Mouse (Mus musculus): ENCODE results near the gene Fam196a.

Fam196a gene

DNA sequence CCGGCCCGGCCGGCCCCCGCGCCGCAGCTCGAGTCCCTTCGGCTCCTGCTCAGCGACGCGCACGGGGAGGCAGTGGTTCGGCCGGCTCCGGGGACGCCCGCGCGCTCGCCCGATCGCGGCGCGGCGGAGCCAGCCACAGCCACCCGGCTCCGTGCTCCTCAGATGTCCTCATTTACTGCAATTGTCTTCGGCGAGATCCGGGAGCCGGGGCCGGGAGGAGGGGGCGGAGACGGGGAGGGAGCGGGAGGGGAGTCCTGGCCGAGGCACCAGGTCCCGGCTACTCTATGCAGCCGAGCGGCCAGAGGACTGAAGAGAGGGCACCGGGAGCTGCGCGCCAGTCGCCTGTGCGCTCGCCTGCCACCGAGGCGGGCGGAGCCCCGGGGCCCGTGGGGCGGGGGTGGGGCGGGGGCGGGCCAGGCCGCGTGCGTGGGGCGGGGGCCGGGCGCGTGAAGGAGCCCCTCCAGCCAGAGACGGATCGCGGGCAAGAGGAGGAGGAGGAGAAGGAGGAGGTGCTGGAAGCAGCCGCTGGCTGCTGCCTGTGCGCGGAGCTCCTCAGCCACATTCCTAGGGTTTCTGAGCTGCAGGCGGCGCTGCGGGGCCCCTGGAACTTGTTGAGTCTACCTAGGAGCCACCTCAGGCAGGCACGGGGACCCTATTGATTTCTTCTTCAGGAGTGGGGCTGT is at the start of gene Fam196a:
Fam196a (minus strand) TSS at position 504 of the 683 bp plus-strand sequence.
- DNase-seq, result no peak

DNA sequence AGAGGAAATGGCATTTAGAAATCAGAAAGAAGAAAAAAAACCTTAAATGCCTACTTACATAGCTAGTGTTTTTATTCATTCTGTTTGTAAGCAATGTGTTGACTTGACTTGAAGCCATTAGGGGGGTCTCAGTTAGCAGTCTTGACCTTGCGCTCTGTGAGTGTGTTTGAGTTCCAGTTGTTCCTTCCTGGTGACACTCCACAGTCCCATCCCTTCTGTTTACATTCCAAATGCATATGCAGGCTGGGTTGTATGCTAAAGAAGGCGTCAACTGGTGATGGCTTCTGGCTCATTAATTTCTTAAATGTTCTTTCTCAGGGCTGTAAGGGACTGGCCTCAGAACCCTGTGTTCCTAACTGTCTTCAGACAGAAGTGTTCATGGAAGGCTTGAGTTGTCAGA is 23.4 kb upstream of the Fam196a start:
- no peak for DNase-seq

DNA sequence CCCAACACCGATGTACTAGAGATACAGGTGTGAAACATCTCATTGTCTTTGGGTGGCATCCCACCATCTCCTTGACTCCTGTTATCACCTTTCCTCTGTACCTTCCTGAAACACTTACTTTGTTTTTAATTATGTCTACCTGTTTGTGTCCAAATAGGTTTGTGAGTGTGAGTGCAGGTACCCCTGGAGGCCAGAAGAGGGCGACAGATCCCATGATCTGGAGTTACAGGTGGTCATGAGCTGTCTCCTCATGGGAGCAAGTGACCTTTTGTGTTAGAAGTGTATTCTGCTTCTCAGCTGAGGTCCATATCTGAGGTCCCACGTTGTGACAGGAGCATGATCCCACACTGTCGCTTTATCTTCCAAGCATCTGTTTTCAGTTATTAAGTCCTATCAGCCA is 22.6 kb upstream of the Fam196a start:
- peak; percentile 12 for DNase-seq

DNA sequence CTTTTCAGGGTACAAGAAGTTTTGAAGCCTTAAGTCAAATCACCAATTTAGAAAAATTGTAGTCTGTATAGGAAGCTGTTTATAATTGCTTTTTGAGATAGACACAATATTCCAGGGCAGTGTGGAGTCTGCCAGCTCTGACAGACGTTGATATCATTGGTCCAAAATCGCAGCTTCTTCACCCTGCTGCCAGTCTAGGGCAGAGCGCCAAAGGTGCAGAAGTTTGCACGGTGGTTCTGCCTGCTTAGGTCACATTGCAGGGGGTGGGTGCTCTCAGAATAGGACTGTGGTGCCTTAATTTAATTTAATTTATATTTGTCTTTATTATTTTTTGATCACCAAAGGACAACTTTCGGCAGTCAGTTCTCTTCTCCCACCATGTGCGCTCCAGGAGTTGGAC is 20.9 kb upstream of the Fam196a start:
- no peak for DNase-seq

DNA sequence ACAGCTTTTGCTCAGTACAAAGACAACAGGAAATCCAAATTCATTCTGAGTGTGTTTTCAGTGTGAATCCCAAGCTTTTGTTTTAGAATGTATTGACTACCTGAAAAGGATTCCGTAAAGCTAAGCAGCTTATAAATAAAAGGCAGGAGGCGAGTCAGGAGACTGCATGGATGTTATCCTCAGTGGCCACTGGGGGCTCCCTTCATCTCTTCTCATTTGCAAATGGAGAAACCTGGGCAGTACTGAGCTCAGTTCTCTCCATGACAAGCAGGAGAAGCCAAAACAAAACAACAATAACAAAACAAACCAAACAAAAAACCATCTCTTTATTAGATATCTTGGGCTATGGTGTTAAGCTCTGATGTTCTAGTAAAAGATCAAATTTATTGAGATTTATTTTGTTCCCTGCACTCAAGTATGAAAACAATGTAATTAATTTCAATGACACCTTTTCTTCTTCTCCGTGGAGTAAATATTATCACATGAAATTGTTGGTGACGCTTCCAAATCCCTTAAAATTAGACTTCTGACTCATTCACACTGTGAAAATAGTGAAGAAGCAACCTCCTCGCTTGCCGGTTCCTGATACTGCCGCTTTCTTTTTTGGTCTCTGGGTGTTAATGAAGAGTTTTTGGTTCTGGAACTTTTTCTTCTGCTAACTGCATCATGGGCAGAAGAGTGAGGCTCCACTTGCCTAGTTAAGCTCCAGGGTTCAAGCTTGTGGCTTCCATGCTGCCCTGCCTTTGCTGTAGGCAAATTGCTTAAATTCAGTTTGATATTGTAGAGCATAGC is 7.9 kb upstream of the Fam196a start:
- no peak for DNase-seq

DNA sequence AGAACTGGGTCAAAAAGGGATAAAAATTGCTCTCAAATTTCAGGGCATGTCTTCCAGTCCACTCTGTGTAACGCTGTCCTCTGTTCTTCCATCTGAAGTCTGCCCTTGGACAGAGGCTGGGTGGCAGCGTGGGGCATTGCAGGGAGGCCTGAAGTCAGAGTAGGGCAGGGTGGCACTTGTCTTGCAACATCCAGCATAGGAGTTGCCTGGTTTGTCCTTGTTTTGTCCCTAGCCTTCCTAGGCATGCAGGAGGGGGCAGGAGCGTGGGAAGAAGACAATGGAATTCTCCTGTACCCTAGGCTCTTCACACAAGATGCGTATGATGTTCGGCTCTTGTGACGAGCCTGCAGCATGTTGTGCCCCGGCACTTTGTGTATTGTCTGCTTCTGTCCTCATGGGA is 5.5 kb upstream of the Fam196a start:
- DNase-seq, result no peak

DNA sequence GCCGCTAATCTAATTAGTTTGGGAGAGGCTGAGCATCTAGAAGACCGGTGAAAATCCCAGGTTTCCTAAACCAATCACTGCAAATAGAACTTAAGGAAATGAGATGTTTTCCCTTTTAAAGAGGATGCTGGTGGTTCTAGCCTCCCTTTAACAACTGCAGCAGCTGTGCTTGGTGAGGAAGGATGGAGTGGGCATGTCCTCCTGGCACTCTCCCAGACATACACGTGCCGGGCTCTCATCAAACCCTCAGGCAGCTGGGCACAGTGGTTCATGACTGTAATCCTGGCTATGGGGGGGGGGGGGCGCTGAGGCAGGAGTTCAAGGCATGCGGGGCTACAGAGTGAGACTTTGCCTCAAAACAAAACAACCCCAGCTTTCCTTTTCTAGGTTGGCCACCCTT is 4.8 kb upstream of the Fam196a start:
- DNase-seq, result no peak

DNA sequence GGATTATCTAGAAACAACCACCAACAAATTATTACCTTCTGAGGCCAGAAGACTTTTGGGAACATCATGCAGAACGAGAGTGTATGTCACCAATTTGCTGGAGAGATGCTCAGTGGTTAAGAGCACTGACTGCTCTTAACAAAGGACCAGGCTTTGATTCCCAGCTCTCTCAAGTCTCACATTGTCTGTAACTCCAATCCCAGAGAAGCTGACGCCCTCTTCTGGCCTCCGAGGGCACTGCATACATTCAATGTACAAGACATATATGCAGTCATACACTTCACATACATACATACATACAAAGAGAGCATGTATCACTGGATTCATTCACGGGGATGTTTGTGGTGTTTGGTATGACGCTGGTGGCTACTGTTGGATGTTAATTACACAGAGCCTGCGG is 3.7 kb upstream of the Fam196a start:
- no peak for DNase-seq

DNA sequence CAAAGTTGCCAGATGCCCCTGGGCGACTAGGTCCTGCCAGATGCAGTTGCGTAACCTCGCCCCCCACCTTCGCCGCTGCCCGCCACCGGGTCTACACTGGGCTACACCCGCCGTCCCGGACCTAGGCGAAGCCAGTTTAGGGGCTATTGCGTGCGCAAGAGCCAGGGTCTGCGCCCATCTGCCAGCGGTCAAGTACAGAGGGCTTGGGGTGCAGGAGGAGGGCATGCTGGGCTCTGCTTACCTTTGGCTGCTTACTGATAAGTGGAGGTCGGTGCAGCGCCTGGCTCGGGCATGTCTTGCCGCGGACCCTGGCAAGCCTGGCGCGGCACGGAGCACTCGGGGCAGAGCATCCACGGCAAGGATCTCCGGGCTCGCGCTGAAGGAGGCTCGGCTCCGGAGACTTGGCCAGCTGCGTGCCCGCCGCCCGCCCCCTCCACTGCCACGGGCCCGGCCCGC is 731 bp downstream of the Fam196a start:
- DNase-seq, result no peak

DNA sequence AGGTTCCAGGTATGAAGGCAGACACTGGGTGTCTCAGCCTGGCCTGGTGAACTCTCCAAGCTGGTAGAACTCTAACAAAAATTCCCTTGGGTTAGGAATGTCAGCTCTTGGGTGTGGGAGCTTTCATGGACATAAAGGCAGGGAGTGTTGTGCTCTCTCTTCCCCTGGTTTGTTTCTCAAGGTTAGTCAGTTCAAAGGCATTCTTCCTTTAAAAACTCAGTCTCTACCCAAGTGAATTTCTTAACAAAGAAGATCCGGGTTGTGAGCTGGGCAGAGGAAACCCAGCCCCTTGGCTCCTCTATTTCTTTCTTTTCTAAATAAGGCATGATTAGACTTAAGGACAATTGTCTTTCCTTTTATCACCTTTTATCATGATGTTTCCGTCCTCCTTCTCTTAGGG is 6.3 kb downstream of the Fam196a start:
- no peak for DNase-seq

DNA sequence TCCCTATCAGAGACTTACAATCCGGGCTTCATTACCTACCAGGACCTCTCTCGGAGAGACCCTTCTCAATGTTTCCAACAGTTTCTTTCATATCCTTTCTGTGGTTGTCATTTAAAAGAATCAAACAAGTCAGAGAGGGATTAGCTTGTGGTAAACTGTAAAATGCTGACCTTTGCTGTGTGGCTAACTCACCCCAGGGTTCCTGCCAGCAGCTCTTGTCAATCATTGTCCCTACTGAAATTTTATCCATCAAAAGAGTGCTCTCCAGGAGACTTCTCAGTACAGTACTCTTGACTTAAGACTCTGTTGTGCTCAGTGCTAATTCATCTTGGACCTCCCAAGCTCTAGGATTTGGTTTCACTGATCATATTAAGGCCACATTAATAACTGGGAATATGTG is 36.2 kb downstream of the Fam196a start:
- no peak for DNase-seq

DNA sequence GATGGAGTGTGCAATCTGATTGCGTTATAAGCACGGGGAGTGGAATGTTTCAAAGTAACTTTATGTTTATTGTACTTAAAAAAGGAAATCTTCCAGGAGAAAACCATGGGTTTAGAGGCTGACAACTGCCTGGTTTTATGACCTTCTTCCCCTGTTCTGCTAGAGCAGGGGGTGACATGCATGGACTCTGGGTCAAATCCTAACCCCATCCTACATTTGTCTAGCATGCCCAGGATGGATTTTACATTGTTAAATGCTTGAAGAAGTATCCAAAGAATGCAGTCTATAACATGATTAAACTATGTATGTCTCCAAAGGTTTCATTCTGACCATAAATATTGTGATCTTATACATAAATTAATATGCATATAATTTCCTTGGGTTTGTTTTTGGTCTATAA is 38.8 kb downstream of the Fam196a start:
- DNase-seq, result no peak

DNA sequence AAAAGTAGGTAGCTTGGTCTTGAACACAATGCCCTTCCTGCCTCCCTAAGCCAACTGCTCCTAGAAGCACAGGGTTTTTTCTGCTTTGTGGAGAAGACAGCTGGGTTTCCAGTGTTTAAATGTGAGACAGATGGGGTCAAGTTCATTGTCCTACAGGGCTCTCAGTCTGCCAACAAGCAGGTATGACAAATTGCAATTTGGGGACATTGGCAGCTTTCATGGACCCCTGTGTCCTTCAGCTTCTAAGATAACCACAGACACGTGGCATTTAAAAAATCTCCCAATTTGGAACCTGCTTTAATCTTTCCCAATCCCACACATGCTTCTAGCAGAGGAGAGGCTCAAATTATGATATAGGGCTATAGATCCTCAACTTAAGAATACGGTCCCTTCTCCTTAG is 43.6 kb downstream of the Fam196a start:
- no peak for DNase-seq

DNA sequence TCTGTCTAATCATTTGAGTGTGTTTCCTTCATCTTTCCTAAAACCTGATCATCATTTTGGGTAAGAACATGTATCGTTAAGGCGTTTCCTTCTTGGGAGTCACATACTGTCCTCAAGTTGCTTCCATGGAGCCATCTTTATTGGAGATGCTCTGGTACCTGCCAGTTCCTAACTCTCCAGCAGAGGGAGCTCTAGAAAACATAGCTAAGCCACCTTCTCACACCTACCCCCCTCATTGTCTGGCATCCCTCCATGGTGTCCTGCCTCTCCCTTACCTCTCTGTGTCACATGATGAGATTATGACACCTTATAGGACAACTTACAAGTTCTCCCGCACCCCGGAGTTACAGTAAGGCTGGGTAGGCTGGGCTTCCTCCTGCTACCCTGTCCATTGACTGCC is 45.3 kb downstream of the Fam196a start:
- DNase-seq, result peak; percentile 1

DNA sequence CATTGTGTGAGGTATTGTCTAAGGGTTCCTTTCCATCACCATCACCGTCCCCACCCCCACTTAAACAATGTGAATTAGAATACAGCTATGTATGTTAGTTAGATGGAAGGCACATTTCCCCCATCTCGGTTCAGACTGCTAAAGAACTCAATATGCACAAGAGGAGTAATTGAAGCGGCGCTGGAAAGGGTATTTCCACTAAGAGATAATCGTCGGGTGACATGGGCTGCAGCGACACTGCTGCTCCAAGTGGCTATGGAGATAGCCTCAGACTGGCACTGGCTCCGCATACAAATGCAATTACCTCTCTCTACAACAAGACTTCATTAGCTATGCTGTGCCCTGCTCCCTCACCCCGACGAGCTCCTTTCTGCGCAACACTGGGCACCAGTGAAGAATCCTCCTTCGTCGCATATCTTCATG is 45.8 kb downstream of the Fam196a start:
- DNase-seq, result no peak

DNA sequence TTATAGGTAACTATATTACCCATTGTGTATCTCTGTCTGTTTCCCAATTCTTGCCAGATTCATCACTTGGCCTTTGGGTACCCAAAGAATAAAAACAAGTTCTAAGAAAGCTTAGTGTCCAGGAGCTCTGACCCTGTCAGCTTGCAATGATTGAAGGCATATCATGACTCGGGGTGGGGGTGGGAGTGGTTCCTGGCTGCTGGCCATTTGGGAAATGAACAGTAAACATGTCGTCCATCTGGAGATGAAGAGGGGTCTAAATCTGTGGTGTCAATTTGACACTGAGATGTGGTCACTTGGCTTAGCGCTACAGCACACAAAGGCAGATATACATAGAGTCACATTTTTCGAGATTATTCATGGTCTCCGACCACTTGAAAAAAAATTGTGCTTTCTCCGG is 54.7 kb downstream of the Fam196a start:
- DNase-seq, result no peak

DNA sequence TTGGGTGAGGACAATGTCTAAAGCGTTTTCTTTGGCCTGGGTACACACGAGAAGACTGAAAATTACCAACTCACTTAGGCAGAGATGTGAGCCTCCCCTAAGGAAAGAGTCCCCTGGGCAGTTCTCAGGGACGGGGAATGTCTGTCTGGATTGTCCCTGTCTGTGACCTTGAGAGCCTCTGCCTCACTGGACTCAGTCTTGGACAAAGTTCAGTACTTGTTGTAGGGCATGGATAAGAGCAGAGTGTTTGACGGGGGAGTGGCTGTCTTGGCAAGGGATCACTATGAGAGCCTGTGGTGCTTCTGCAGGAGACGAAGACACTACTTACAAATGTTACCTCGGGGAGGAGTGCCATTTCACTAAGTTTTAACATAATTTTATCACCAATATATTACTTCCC is 57.8 kb downstream of the Fam196a start:
- no peak for DNase-seq

DNA sequence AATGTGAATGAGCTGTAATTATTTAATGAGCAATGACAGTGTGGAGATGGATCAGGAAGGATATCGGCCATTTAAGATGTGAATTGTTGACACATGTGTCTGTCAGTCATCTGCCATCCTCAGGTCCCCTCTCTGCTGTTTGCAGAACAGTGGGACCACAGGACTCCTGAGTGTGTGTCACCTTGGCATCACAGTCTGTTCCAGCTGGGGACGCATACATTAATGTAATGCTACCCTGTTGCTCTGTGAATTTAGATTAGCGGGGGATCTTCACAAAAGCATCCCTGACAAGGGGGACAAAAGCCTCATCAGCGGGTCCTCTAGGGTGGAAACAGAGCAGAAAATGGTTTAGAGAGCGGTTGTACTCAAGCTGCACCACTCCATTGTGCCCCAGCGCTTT is 59.2 kb downstream of the Fam196a start:
- DNase-seq, result no peak

DNA sequence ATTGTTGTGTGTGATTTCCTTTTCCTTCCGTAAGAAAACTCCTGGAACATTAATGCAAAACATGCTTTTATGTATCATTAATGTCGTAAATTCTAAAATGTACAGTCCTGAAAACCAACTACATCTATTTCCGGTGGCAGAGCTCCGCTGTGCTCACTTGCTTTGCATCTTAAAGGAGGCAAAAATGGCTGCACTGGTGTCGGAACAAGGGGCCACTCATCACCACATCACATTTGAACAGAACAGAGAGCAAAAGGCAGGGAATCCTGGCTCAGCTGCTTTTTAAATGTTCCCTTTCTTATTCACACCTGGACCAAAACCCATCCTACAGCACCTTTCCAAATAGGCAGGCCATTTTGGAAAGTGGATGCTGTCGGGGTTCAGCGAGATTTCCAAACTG is 65.2 kb downstream of the Fam196a start:
- no peak for DNase-seq

DNA sequence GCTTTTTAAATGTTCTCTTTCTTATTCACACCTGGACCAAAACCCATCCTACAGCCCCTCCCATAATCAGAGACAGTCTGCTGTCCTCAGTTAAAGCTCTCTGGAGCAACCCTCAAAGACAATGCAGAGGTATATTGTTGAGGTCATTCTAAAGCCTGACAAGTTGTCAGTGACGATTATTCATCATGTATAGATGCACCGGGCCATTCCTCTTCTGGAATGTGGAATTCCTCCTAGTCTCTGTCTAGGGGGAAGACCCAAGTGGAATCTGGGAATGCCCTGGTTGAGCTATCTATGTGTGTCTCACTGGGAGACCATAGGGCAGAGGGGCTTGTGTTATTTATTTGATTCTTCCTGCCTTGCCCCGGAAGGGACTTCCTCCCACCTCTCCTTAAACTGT is 65.7 kb downstream of the Fam196a start:
- no peak for DNase-seq

DNA sequence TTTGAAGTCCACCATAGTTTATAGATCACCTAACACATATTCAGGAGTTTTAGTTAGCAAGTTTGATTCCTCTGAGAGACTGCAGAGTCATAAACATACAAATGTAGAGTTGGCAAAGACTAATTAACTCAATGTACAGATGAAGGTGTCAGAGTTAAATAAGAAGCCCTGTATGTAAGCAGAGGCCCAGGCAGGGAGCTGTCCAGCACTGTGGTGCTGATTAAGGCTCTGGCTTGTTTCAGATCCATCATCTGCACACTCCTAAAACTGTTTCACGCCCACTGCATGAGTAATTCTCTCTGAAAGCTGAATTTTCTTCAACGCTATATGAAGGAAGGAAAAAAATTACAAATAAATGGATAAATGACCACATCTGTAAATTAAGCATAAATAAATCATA is 74.1 kb downstream of the Fam196a start:
- peak; percentile 22 for DNase-seq

DNA sequence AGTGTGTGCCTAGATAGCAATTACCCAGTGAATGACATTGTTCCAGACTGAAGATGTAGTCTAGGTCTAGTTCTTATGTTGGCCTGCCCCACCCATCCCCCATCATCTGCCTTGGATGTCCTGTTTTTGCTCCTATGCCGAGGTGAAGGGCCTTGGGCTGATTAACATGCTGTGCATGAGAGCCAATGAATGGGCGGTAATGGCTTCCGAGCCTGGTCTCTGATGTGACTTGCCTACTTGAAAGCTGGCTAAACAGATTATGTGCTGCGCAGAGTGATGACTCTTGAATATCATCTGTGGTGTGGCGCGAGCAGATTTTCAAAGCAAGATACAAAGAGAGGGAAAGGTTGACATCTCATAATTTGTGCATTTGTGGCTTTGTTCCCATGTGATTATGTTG is 76.2 kb downstream of the Fam196a start:
- no peak for DNase-seq

DNA sequence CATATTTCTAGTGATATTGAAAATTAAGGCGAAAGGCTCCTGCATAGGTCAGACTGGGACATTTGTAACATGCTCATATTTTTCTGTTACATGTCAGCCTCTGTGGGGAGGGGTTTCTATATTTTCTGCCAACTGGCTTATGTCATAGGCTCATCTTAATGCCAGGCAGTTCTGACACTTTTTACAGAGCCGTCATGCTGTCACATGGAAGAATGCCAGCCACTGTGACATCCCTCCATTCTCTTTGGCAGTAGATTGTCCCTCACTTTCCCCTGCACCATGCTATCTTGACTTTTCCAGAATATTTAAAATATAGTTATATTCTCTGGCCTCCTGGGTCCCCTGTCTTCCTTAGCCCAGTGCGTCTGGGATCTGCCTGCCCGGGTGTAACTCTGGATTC is 95.5 kb downstream of the Fam196a start:
- no peak for DNase-seq

DNA sequence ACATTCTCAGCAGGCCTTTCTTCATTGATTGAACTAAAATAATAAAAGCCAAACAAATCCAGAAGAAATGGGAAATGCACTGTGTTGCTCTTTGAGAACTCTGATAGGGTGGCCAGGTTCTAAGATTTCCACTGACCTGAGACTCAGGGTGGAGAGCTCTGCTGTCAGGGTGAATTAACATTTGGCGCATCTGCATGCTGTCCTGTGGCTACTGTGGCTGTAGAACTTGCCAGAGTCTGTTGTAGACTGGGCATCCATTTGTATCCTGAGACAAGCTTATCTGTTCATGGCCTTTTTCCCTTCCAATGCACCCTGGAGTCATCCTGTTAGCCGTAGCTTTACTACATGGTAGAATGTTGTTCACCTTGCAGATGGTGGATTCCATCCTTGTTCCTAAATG is 98.2 kb downstream of the Fam196a start:
- no peak for DNase-seq

All from thymus, postnatal 25 days (tissue).